Mouse (Mus musculus) MEL-GATA-1-ER (cell line): Measurements from ENCODE around the gene Klf17.
A peak's percentile ranks its signal among the peaks of the same experiment; 100 is the strongest.
"Not testable (repeated sequence)": the region's sequence is repeated elsewhere in the genome, so short reads cannot be mapped to it uniquely, and the experiment has no call there.

Source experiments
- DNase-seq: peaks from one replicate; pipeline ENCODE4 v3.0.0-alpha.2; 2012; ENCODE audit warnings: low read depth; ENCODE audit errors: extremely low read depth

Klf17 gene

GRCm38 (mm10) chr4:117765416-117765815 lies at the start of gene Klf17:
Gene Klf17, minus strand, starts transcription at chr4:117765648.
- no peak for DNase-seq

GRCm38 (mm10) chr4:117814333-117814732 lies 48.9 kb upstream of the Klf17 start:
- no peak for DNase-seq

- no peak for DNase-seq
Measured at GRCm38 (mm10) chr4:117813591-117814192, 48.2 kb upstream of the Klf17 start.

GRCm38 (mm10) chr4:117810933-117811332 lies 45.5 kb upstream of the Klf17 start:
- no peak for DNase-seq

- peak; percentile 92 for DNase-seq
Measured at GRCm38 (mm10) chr4:117806992-117807391, 41.5 kb upstream of the Klf17 start.

GRCm38 (mm10) chr4:117799904-117800303 lies 34.5 kb upstream of the Klf17 start:
- DNase-seq = no peak

GRCm38 (mm10) chr4:117788308-117788707 lies 22.9 kb upstream of the Klf17 start:
- no peak for DNase-seq

GRCm38 (mm10) chr4:117786963-117787362 lies 21.5 kb upstream of the Klf17 start:
- peak; percentile 71 for DNase-seq

GRCm38 (mm10) chr4:117782908-117783307 lies 17.5 kb upstream of the Klf17 start:
- no peak for DNase-seq

- DNase-seq = peak; percentile 70
Measured at GRCm38 (mm10) chr4:117772960-117773359, 7.5 kb upstream of the Klf17 start.

GRCm38 (mm10) chr4:117770935-117771334 lies 5.5 kb upstream of the Klf17 start:
- DNase-seq = peak; percentile 46

- DNase-seq = no peak
Measured at GRCm38 (mm10) chr4:117760151-117760550, 5.3 kb downstream of the Klf17 start.

GRCm38 (mm10) chr4:117752469-117752868 lies 13.0 kb downstream of the Klf17 start:
- DNase-seq = not testable (repeated sequence)

GRCm38 (mm10) chr4:117737559-117737958 lies 27.9 kb downstream of the Klf17 start:
- DNase-seq = peak; percentile 9

- DNase-seq = no peak
Measured at GRCm38 (mm10) chr4:117731926-117732325, 33.5 kb downstream of the Klf17 start.

GRCm38 (mm10) chr4:117724112-117724511 lies 41.3 kb downstream of the Klf17 start, which contains the start of gene Gm12845:
Gene Gm12845, plus strand, starts transcription at chr4:117724412.
- DNase-seq = no peak

- no peak for DNase-seq
Measured at GRCm38 (mm10) chr4:117713303-117714098, 51.9 kb downstream of the Klf17 start.

GRCm38 (mm10) chr4:117712314-117712713 lies 53.1 kb downstream of the Klf17 start:
- DNase-seq = peak; percentile 31

- no peak for DNase-seq
Measured at GRCm38 (mm10) chr4:117708780-117709550, 56.5 kb downstream of the Klf17 start.
